Mouse (Mus musculus) CH12.LX (cell line): ENCODE measurements around the gene Dnajc7. TPM values are rescaled to one million over a fixed set of nuclear protein-coding genes. Genes with fewer than 3 reads are reported as not detected.

Source experiments
- DNase-seq: peaks from one replicate; pipeline ENCODE4 v3.0.0-alpha.2; 2013; ENCODE audit errors: extremely low read depth
- H3K27ac ChIP-seq: 2 replicates; pipeline ENCODE4 v1.5.1; 2012; ENCODE audit warnings: low read depth, mild to moderate bottlenecking, control low read depth, moderate library complexity; ENCODE audit not compliant: insufficient read depth
- H3K27me3 ChIP-seq: replicated peaks from 2 replicates; pipeline ENCODE3; 2012; ENCODE audit warnings: inconsistent platforms
- H3K36me3 ChIP-seq, 2 experiments: replicated peaks in 1 of 2; 2 replicates each; pipeline versions ENCODE3 to v1.6.1; 2012; ENCODE audit warnings: inconsistent platforms in 1 of 2, low read length in 1 of 2, mild to moderate bottlenecking in 1 of 2, mixed read lengths in 1 of 2, moderate library complexity in 1 of 2; ENCODE audit not compliant: control insufficient read depth in 1 of 2, insufficient read depth in 1 of 2
- H3K4me1 ChIP-seq, 2 experiments: 2 replicates each; pipeline ENCODE4 v1.6.1; 2012; ENCODE audit warnings: inconsistent platforms in 1 of 2, moderate library complexity in 1 of 2; ENCODE audit not compliant: insufficient read depth in 2 of 2, control insufficient read depth in 1 of 2
- H3K4me2 ChIP-seq: 2 replicates; pipeline ENCODE4 v1.6.1; 2012; ENCODE audit warnings: low read depth, mild to moderate bottlenecking, control low read depth; ENCODE audit not compliant: poor library complexity, insufficient read depth, severe bottlenecking
- H3K4me3 ChIP-seq, 3 experiments: fragments of 150-350 bp in 1 of 3; sonication (generic) in 1 of 3; replicated peaks in 1 of 3; 2 replicates each; pipeline versions ENCODE3 to v1.5.1; 2011 to 2012; ENCODE audit warnings: low read depth in 2 of 3, low read length in 2 of 3, mild to moderate bottlenecking in 2 of 3, moderate library complexity in 2 of 3, control low read depth in 1 of 3, improper control_type of control experiment in 1 of 3, inconsistent platforms in 1 of 3, mixed read lengths in 1 of 3; ENCODE audit not compliant: poor library complexity in 1 of 3
- H3K79me2 ChIP-seq: replicated peaks from 2 replicates; pipeline ENCODE4 v1.6.1; 2012; ENCODE audit warnings: mild to moderate bottlenecking, moderate library complexity; ENCODE audit not compliant: control insufficient read depth, poor library complexity, insufficient read depth, severe bottlenecking; ENCODE audit errors: extremely low read depth
- H3K9ac ChIP-seq: 2 replicates; pipeline ENCODE4 v1.6.1; 2012; ENCODE audit warnings: low read depth, mild to moderate bottlenecking, control low read depth, moderate library complexity; ENCODE audit not compliant: insufficient read depth
- H3K9me3 ChIP-seq: replicated peaks from 2 replicates; pipeline ENCODE3; 2012; ENCODE audit warnings: low read length, inconsistent platforms, mixed read lengths
- BHLHE40 ChIP-seq: IDR thresholded peaks from 2 replicates; pipeline ENCODE4 v1.6.1; 2011; ENCODE audit warnings: mild to moderate bottlenecking, low read depth, low read length, improper control_type of control experiment
- CHD1 ChIP-seq: IDR thresholded peaks from 2 replicates; pipeline ENCODE4 v1.6.1; 2012; ENCODE audit warnings: low read depth, low read length, improper control_type of control experiment, inconsistent platforms
- CHD2 ChIP-seq: IDR thresholded peaks from 2 replicates; pipeline ENCODE4 v1.6.1; 2011; ENCODE audit warnings: low read length, improper control_type of control experiment
- CTCF ChIP-seq, 2 experiments: IDR thresholded peaks in 1 of 2; conservative IDR thresholded peaks in 1 of 2; 2 replicates each; pipeline ENCODE4 v1.5.1; 2011 to 2012; ENCODE audit warnings: low read depth in 2 of 2, low read length in 2 of 2, improper control_type of control experiment in 1 of 2, inconsistent platforms in 1 of 2, mild to moderate bottlenecking in 1 of 2, moderate library complexity in 1 of 2
- E2F4 ChIP-seq: IDR thresholded peaks from 2 replicates; pipeline ENCODE4 v1.6.1; 2011; ENCODE audit warnings: low read depth, low read length, improper control_type of control experiment; ENCODE audit not compliant: insufficient replicate concordance
- ELF1 ChIP-seq: IDR thresholded peaks from 2 replicates; pipeline ENCODE4 v1.6.1; 2014; ENCODE audit warnings: low read depth, mild to moderate bottlenecking, inconsistent platforms, low read length, improper control_type of control experiment
- EP300 ChIP-seq: IDR thresholded peaks from 2 replicates; pipeline ENCODE4 v1.6.1; 2011; ENCODE audit warnings: low read length, improper control_type of control experiment
- ETS1 ChIP-seq: conservative IDR thresholded peaks from 2 replicates; pipeline ENCODE4 v1.6.1; 2012; ENCODE audit warnings: low read depth, mild to moderate bottlenecking, inconsistent platforms, low read length, improper control_type of control experiment, moderate library complexity
- GABPA ChIP-seq: IDR thresholded peaks from 2 replicates; pipeline ENCODE4 v1.6.1; 2012; ENCODE audit warnings: low read depth, low read length, improper control_type of control experiment, inconsistent platforms; ENCODE audit not compliant: insufficient replicate concordance
- HCFC1 ChIP-seq: IDR thresholded peaks from 2 replicates; pipeline ENCODE4 v1.6.1; 2012; ENCODE audit warnings: low read depth, mild to moderate bottlenecking, inconsistent platforms, low read length, improper control_type of control experiment
- IRF4 ChIP-seq: IDR thresholded peaks from 2 replicates; pipeline ENCODE4 v1.6.1; 2014; ENCODE audit warnings: low read depth, mild to moderate bottlenecking, inconsistent platforms, low read length, improper control_type of control experiment
- JUN ChIP-seq: IDR thresholded peaks from 2 replicates; pipeline ENCODE4 v1.6.1; 2011; ENCODE audit warnings: low read depth, mild to moderate bottlenecking, low read length, improper control_type of control experiment, moderate library complexity; ENCODE audit not compliant: insufficient read depth
- JUND ChIP-seq: conservative IDR thresholded peaks from 2 replicates; pipeline ENCODE4 v1.6.1; 2011; ENCODE audit warnings: low read depth, low read length, improper control_type of control experiment
- KAT2A ChIP-seq: IDR thresholded peaks from 2 replicates; pipeline ENCODE4 v1.6.1; 2012; ENCODE audit warnings: low read length, improper control_type of control experiment, inconsistent platforms; ENCODE audit not compliant: insufficient replicate concordance
- MAFK ChIP-seq: IDR thresholded peaks from 2 replicates; pipeline ENCODE4 v1.6.1; 2011; ENCODE audit warnings: low read length, improper control_type of control experiment; ENCODE audit not compliant: insufficient replicate concordance
- MAX ChIP-seq: IDR thresholded peaks from 2 replicates; pipeline ENCODE4 v1.6.1; 2011; ENCODE audit warnings: low read length, improper control_type of control experiment
- MAZ ChIP-seq: IDR thresholded peaks from 2 replicates; pipeline ENCODE4 v1.6.1; 2012; ENCODE audit warnings: low read depth, mild to moderate bottlenecking, inconsistent platforms, low read length, improper control_type of control experiment, moderate library complexity
- MEF2A ChIP-seq: IDR thresholded peaks from 2 replicates; pipeline ENCODE4 v1.6.1; 2014; ENCODE audit warnings: low read depth, mild to moderate bottlenecking, inconsistent platforms, low read length, improper control_type of control experiment, borderline replicate concordance
- MXI1 ChIP-seq: IDR thresholded peaks from 2 replicates; pipeline ENCODE4 v1.6.1; 2011; ENCODE audit warnings: mild to moderate bottlenecking, low read depth, low read length, improper control_type of control experiment
- MYC ChIP-seq: IDR thresholded peaks from 2 replicates; pipeline ENCODE4 v1.6.1; 2011; ENCODE audit warnings: low read depth, mild to moderate bottlenecking, improper control_type of control experiment, low read length
- NELFE ChIP-seq: IDR thresholded peaks from 2 replicates; pipeline ENCODE4 v1.6.1; 2011; ENCODE audit warnings: low read depth, low read length, improper control_type of control experiment
- NRF1 ChIP-seq: IDR thresholded peaks from 2 replicates; pipeline ENCODE4 v1.6.1; 2014; ENCODE audit warnings: low read depth, mild to moderate bottlenecking, inconsistent platforms, low read length, improper control_type of control experiment, moderate library complexity
- PAX5 ChIP-seq: IDR thresholded peaks from 2 replicates; pipeline ENCODE4 v1.6.1; 2012; ENCODE audit warnings: low read length, inconsistent platforms, mixed read lengths
- POLR2A ChIP-seq: IDR thresholded peaks from 2 replicates; pipeline ENCODE4 v1.6.1; 2011; ENCODE audit warnings: low read depth, mild to moderate bottlenecking, improper control_type of control experiment, low read length
- POLR2AphosphoS2 ChIP-seq: IDR thresholded peaks from 2 replicates; pipeline ENCODE4 v1.6.1; 2011; ENCODE audit warnings: low read depth, low read length, improper control_type of control experiment
- RAD21 ChIP-seq: IDR thresholded peaks from 2 replicates; pipeline ENCODE4 v1.6.1; 2011; ENCODE audit warnings: low read depth, mild to moderate bottlenecking, low read length, improper control_type of control experiment, moderate library complexity
- RCOR1 ChIP-seq: conservative IDR thresholded peaks from 2 replicates; pipeline ENCODE4 v1.6.1; 2012; ENCODE audit warnings: low read depth, mild to moderate bottlenecking, inconsistent platforms, low read length, improper control_type of control experiment
- SIN3A ChIP-seq: IDR thresholded peaks from 2 replicates; pipeline ENCODE4 v1.6.1; 2012; ENCODE audit warnings: low read length, improper control_type of control experiment, inconsistent platforms
- SMC3 ChIP-seq: IDR thresholded peaks from 2 replicates; pipeline ENCODE4 v1.6.1; 2011; ENCODE audit warnings: low read depth, low read length, improper control_type of control experiment
- TBP ChIP-seq: conservative IDR thresholded peaks from 2 replicates; pipeline ENCODE4 v1.6.1; 2011; ENCODE audit warnings: low read depth, low read length, improper control_type of control experiment
- TCF12 ChIP-seq: IDR thresholded peaks from 2 replicates; pipeline ENCODE4 v1.6.1; 2014; ENCODE audit warnings: low read depth, mild to moderate bottlenecking, inconsistent platforms, low read length, improper control_type of control experiment
- UBTF ChIP-seq: IDR thresholded peaks from 2 replicates; pipeline ENCODE4 v1.6.1; 2012; ENCODE audit warnings: low read depth, mild to moderate bottlenecking, inconsistent platforms, low read length, improper control_type of control experiment, moderate library complexity
- USF1 ChIP-seq: IDR thresholded peaks from 2 replicates; pipeline ENCODE4 v1.6.1; 2014; ENCODE audit warnings: low read depth, mild to moderate bottlenecking, inconsistent platforms, low read length, improper control_type of control experiment
- USF2 ChIP-seq: conservative IDR thresholded peaks from 2 replicates; pipeline ENCODE4 v1.6.1; 2011; ENCODE audit warnings: low read depth, low read length, improper control_type of control experiment
- ZC3H11A ChIP-seq: IDR thresholded peaks from 2 replicates; pipeline ENCODE4 v1.6.1; 2012; ENCODE audit warnings: low read depth, mild to moderate bottlenecking, inconsistent platforms, low read length, improper control_type of control experiment
- ZKSCAN1 ChIP-seq: IDR thresholded peaks from 2 replicates; pipeline ENCODE4 v1.6.1; 2012; ENCODE audit warnings: low read depth, inconsistent platforms, low read length, improper control_type of control experiment, borderline replicate concordance
- ZMIZ1 ChIP-seq: IDR thresholded peaks from 2 replicates; pipeline ENCODE4 v1.6.1; 2012; ENCODE audit warnings: low read depth, mild to moderate bottlenecking, inconsistent platforms, low read length, improper control_type of control experiment
- ZNF384 ChIP-seq: IDR thresholded peaks from 2 replicates; pipeline ENCODE4 v1.6.1; 2012; ENCODE audit warnings: low read depth, low read length, improper control_type of control experiment, inconsistent platforms
- dilution Hi-C: fragments of 300-500 bp; cut with MboI; formaldehyde crosslinking; loops from 2 replicates; pipeline ENCODE4 v1.14.3; 2020; ENCODE audit warnings: low sequenced_read_pairs; ENCODE audit not compliant: extremely low pct_unique_long_range_greater_than_20kb, extremely low pct_ligation_motif_present
- in situ Hi-C: fragments of 300-500 bp; cut with MboI; formaldehyde crosslinking; loops from 3 replicates; pipeline ENCODE4 v1.14.3; 2019; ENCODE audit warnings: low sequenced_read_pairs, low pct_ligation_motif_present, low pct_unique_long_range_greater_than_20kb, mixed read lengths
- polyA plus RNA-seq: library from polyadenylated mRNA; unstranded; fragments of >175 nt; gene quantifications from 2 replicates; pipeline ENCODE4 v1.2.1, GENCODE M21; 2012; ENCODE audit warnings: low read depth; ENCODE audit not compliant: insufficient read length
- total RNA-seq, 2 experiments: library from RNA; depleted of rRNA; stranded (reverse); fragments of 300-350 nt in 1 of 2; fragments of >200 nt in 1 of 2; gene quantifications; 2 replicates each; pipeline ENCODE4 v1.2.3; 2012 to 2014

Gene Dnajc7
- total and polyA plus RNA-seq, 3 experiments = 123 to 455 (median 249) TPM

DNA sequence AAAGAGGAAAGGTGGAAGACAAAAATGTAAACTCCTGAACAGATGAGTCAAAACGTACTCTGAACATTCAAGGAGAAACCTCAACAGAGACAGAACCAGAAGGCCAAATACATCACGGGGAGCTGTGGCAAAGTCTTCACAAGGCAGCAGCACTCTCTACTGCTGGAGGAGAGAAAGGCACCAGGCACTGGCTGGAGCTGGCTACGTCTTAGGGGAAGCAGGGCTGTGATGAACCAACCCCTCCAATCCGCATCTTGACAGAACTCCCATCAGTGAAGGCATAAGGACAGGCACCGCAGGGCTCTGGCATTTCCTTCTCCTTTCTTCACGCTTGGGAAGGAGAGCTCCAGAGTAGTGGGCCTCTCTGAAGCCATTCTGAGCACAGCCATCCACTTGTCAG lies 8.3 kb downstream of the Dnajc7 start:
- Histone ChIP-seq H3K36me3 (peaks cover 12 to 68% of the 10 kb centered on the region in 2 experiments), H3K27me3 (no peaks in the 10 kb centered on the region), H3K9me3 (no peaks in the 10 kb centered on the region), H3K79me2 (peaks cover 99% of the 10 kb centered on the region), H3K27ac (peak overlapping the region; percentile 30), H3K4me1 (peaks cover 24 to 88% of the 10 kb centered on the region in 2 experiments), H3K9ac (peak overlapping the region; percentile 3; the same call in 1 of the 2 replicates), H3K4me2 (peak overlapping the region; percentile 79), H3K4me3 (no peak overlapping the region)
- dilution Hi-C loops (no loop called here), in situ Hi-C loops (no loop called here)
- TF ChIP-seq MEF2A = peak; percentile 72; the same call in 1 of the 2 replicates
- peak; percentile 67; the same call in 1 of the 2 replicates for TF ChIP-seq MYC
- TF ChIP-seq SIN3A = peak; percentile 60; the same call in 1 of the 2 replicates
- peak; percentile 81; the same call in 1 of the 2 replicates for TF ChIP-seq ZNF384
- peak; percentile 45; the same call in 1 of the 2 replicates for TF ChIP-seq ETS1
- TF ChIP-seq BHLHE40 = peak; percentile 31; the same call in 1 of the 2 replicates
- TF ChIP-seq JUN = 0 out of 2 replicates have a peak, but pooled peaks have one; percentile 15
- TF ChIP-seq MAFK = no peak
- no peak for TF ChIP-seq E2F4
- no peak for TF ChIP-seq PAX5
- peak; percentile 91 for TF ChIP-seq IRF4
- 0 out of 2 replicates have a peak, but pooled peaks have one; percentile 37 for TF ChIP-seq TCF12
- TF ChIP-seq NRF1 = 0 out of 2 replicates have a peak, but pooled peaks have one; percentile 29
- TF ChIP-seq POLR2AphosphoS2 = no peak
- no peak; the same call in 1 of the 2 replicates for TF ChIP-seq UBTF
- no peak for TF ChIP-seq TBP
- 0 out of 2 replicates have a peak, but pooled peaks have one; percentile 32 for TF ChIP-seq MAZ
- TF ChIP-seq POLR2A = no peak
- TF ChIP-seq RAD21 = peak; percentile 91
- TF ChIP-seq MAX = no peak
- no peak for TF ChIP-seq GABPA
- TF ChIP-seq ELF1 = 0 out of 2 replicates have a peak, but pooled peaks have one; percentile 8
- no peak for TF ChIP-seq CHD2
- no peak for TF ChIP-seq USF1
- TF ChIP-seq MXI1 = peak; percentile 58; the same call in 1 of the 2 replicates
- peak; percentile 70 for TF ChIP-seq JUND
- peak; percentile 88 for TF ChIP-seq SMC3
- no peak for TF ChIP-seq RCOR1
- TF ChIP-seq ZC3H11A = peak; percentile 41; the same call in 1 of the 2 replicates
- TF ChIP-seq USF2 = no peak
- no peak for TF ChIP-seq KAT2A
- TF ChIP-seq EP300 = peak; percentile 69; the same call in 1 of the 2 replicates
- TF ChIP-seq ZKSCAN1 = no peak
- TF ChIP-seq ZMIZ1 = no peak
- TF ChIP-seq NELFE = no peak
- peak in 1 of 2 experiments; percentile 81; a peak in 2 of 4 replicates for TF ChIP-seq CTCF (conservative IDR thresholded peaks at IDR 0.05 in 1 of 2, IDR thresholded peaks at IDR 0.05 in 1 of 2; ENCODE audit: low read depth in 2 of 2, low read length in 2 of 2)
- TF ChIP-seq HCFC1 = no peak
- no peak for TF ChIP-seq CHD1
- DNase-seq = no peak
